Mouse (Mus musculus) kidney, adult 2 months (tissue): ENCODE data around the gene Sept6.
A peak's percentile ranks its signal among the peaks of the same experiment; 100 is the strongest.

Source experiments
- CTCF ChIP-seq: fragments of 200-500 bp; conservative IDR thresholded peaks from 2 replicates; pipeline ENCODE4 v1.5.1; 2011; ENCODE audit warnings: low read depth, mild to moderate bottlenecking, control low read depth, low read length, moderate library complexity, mixed read lengths; ENCODE audit not compliant: insufficient read depth, insufficient read length
- POLR2A ChIP-seq: fragments of 200-500 bp; IDR thresholded peaks from one replicate; pipeline ENCODE4 v1.6.1; 2011; ENCODE audit warnings: low read depth, low read length, control low read depth

DNA sequence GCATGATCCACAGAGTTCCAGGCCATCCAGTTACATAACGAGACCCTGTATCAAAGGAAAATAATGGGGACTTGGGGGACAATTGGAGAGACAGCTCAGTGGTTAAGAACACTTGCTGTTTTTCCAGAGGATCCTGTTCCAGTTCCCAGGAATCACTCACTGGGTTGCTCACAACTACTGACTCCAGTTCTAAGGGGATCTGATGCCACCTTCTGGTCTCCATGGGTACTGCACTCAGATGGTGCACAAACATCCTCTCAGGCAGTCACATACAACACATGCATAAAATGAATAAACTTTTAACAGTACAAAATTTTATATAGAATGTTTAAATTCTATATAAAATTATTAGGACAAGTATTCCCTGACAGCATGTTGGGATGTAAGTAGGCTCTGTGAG is 106.9 kb downstream of the Sept6 start:
- TF ChIP-seq CTCF, result peak; percentile 30
- TF ChIP-seq POLR2A, result no peak
